Mouse (Mus musculus): ENCODE results near the gene Fam50b.

The Fam50b gene

DNA sequence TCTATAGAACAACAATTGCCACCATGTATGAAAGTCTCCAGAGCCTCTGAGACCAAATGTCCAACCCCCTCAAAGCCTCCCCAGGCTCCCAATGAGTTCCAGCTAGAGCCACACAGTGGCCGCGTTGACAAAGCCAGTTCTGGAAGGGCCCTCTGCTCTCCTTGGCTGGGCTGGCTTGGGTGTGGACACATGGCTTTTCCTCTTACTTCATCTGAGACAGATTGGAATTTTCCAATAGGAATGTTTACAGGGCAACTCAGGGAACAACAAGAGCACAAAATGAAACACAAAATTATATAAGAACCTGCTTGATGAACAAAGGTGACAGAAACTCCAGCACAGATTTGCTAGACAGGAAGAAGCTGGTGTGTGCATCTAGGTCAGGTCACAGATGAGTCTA is 59.8 kb downstream of the Fam50b start:
- no peak for DNase-seq (ENCODE audit: low spot score)

All from testis, postnatal 14 days (tissue).